Mouse (Mus musculus): Measurements from ENCODE around the gene Amy2a4. TPM values are rescaled to one million over a fixed set of nuclear protein-coding genes. Genes with fewer than 3 reads are reported as not detected.
"Not testable (repeated sequence)": the region's sequence is repeated elsewhere in the genome, so short reads cannot be mapped to it uniquely, and the experiment has no call there.

The Amy2a4 gene
- not detected in 2 replicates for polyA plus RNA-seq (2012; rRNA removed)

DNA sequence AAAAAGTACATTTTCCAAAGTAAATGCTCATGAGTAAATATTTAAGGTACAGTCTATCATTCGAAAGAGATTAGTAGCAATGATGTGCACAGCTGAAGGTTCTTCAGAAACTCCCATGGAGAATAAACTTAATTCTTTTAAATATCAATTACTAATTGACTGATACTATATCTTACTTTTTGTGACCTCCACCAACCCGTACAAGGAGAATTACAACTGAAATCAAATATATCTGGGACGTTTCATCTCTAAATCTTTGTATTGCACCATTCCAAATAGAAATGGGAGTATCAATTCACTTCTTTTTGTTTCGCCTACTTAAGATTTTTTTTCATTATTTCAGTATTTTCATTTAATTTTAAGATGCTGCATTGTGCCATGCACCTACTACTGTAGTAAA lies at the start of gene Amy2a4:
TSS of gene Amy2a4 (minus strand) at position 101 of the 400 bp plus-strand sequence.
- not testable (repeated sequence) for H3K4me1 ChIP-seq (replicated peaks; ENCODE audit: control insufficient read depth, insufficient read depth, low read length); DNase-seq; H3K27me3 ChIP-seq (ENCODE audit: control insufficient read depth, insufficient read depth, low read length); H3K36me3 ChIP-seq (ENCODE audit: control insufficient read depth, insufficient read depth, low read length); H3K27ac ChIP-seq (ENCODE audit: control insufficient read depth, insufficient read depth, low read length); H3K4me3 ChIP-seq (ENCODE audit: control insufficient read depth, insufficient read depth, low read length)
- WGBS: no CpG with 5 or more reads among the region's 4 CpGs

- DNase-seq; H3K36me3 ChIP-seq (ENCODE audit: control insufficient read depth, insufficient read depth, low read length); H3K27ac ChIP-seq (ENCODE audit: control insufficient read depth, insufficient read depth, low read length); H3K4me1 ChIP-seq (replicated peaks; ENCODE audit: control insufficient read depth, insufficient read depth, low read length); H3K4me3 ChIP-seq (ENCODE audit: control insufficient read depth, insufficient read depth, low read length); H3K27me3 ChIP-seq (ENCODE audit: control insufficient read depth, insufficient read depth, low read length): not testable (repeated sequence)
- no CpG with 5 or more reads among the region's 4 CpGs for WGBS
These were observed 32.7 kb upstream of the Amy2a4 start, which contains the start of gene Amy2a3 for GRCm38 (mm10) chr3:113323952-113324351. Gene Amy2a3, minus strand, starts transcription at chr3:113324052.

DNA sequence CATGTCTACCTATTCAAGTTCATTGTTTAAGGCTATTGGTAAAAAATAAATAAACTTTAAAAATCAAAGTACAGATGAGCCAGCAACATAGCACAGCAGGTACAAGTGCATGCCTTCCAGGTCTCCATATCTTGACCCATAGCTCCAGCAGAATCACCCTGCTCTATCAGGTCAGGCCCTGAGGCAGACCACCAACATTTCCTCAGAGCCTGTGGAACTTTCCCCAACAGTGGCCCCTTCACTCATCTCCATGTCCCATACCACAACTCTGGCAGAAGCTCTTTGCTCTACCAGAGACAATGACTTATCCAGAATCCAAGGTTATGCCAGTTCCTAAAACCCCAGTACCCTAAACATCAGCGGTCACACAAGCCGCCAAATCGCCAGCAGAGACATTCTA lies 21.7 kb upstream of the Amy2a4 start:
- WGBS: no CpG with 5 or more reads among the region's 3 CpGs
- H3K36me3 ChIP-seq (ENCODE audit: control insufficient read depth, insufficient read depth, low read length); DNase-seq: not testable (repeated sequence)

DNA sequence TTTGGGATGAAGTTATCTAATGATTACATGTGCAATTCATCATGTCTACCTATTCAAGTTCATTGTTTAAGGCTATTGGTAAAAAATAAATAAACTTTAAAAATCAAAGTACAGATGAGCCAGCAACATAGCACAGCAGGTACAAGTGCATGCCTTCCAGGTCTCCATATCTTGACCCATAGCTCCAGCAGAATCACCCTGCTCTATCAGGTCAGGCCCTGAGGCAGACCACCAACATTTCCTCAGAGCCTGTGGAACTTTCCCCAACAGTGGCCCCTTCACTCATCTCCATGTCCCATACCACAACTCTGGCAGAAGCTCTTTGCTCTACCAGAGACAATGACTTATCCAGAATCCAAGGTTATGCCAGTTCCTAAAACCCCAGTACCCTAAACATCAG lies 11.0 kb downstream of the Amy2a4 start:
- not testable (repeated sequence) for DNase-seq; H3K27me3 ChIP-seq (ENCODE audit: control insufficient read depth, insufficient read depth, low read length); H3K36me3 ChIP-seq (ENCODE audit: control insufficient read depth, insufficient read depth, low read length); H3K4me3 ChIP-seq (ENCODE audit: control insufficient read depth, insufficient read depth, low read length); H3K27ac ChIP-seq (ENCODE audit: control insufficient read depth, insufficient read depth, low read length); H3K4me1 ChIP-seq (replicated peaks; ENCODE audit: control insufficient read depth, insufficient read depth, low read length)

More for the DNA sequence above, 21.7 kb upstream of the Amy2a4 start:
- H3K4me1 ChIP-seq (replicated peaks; ENCODE audit: control insufficient read depth, insufficient read depth, low read length); H3K27me3 ChIP-seq (ENCODE audit: control insufficient read depth, insufficient read depth, low read length); H3K4me3 ChIP-seq (ENCODE audit: control insufficient read depth, insufficient read depth, low read length); H3K27ac ChIP-seq (ENCODE audit: control insufficient read depth, insufficient read depth, low read length): not testable (repeated sequence)

DNA sequence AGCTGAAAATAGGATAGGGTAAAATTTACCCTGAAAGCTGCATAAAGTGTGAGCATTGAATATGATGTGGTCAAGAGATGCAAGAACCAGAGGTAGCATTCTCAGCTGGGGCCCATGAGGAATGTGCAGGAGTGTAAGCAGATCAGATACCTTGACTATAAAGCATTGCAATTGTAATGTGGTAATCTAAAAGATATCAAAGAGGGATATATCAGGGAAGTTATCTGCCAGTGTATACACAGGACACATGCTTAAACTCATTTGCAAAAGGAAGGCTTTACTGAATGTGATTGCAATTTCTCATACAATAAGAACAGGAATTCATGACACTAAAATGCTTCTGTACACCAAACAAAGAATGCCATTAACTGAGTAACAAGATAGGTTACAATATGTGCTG lies 11.7 kb downstream of the Amy2a4 start:
- not testable (repeated sequence) for DNase-seq; H3K36me3 ChIP-seq (ENCODE audit: control insufficient read depth, insufficient read depth, low read length); H3K27ac ChIP-seq (ENCODE audit: control insufficient read depth, insufficient read depth, low read length); H3K4me3 ChIP-seq (ENCODE audit: control insufficient read depth, insufficient read depth, low read length); H3K4me1 ChIP-seq (replicated peaks; ENCODE audit: control insufficient read depth, insufficient read depth, low read length); H3K27me3 ChIP-seq (ENCODE audit: control insufficient read depth, insufficient read depth, low read length)

- H3K4me1 ChIP-seq (replicated peaks; ENCODE audit: control insufficient read depth, insufficient read depth, low read length); H3K27me3 ChIP-seq (ENCODE audit: control insufficient read depth, insufficient read depth, low read length); DNase-seq; H3K4me3 ChIP-seq (ENCODE audit: control insufficient read depth, insufficient read depth, low read length); H3K36me3 ChIP-seq (ENCODE audit: control insufficient read depth, insufficient read depth, low read length); H3K27ac ChIP-seq (ENCODE audit: control insufficient read depth, insufficient read depth, low read length): not testable (repeated sequence)
- WGBS: no CpG with 5 or more reads among the region's 4 CpGs
These were observed 32.5 kb downstream of the Amy2a4 start, which contains the start of gene Amy2a5 for GRCm38 (mm10) chr3:113258737-113259136. Gene Amy2a5, minus strand, starts transcription at chr3:113258837.

Other genes with a start within 250 kb of the Amy2a4 start
- gene Amy2a5, start 32.6 kb downstream of the Amy2a4 start, polyA plus RNA-seq (2012; rRNA removed): 0.03 TPM in 1 of 2 replicates, not detected in the other
- not detected in 2 replicates for gene Amy2a3, start 32.6 kb upstream of the Amy2a4 start, polyA plus RNA-seq (2012; rRNA removed)
- gene Amy2a2, start 65.2 kb upstream of the Amy2a4 start, polyA plus RNA-seq (2012; rRNA removed): not detected in 2 replicates
- gene Amy2a1, start 241.0 kb upstream of the Amy2a4 start, polyA plus RNA-seq (2012; rRNA removed): not detected in 2 replicates